Mouse (Mus musculus) thymus, adult 18-20 months (tissue): ENCODE data around the gene Msh4.

Experiments used
- DNase-seq, 2 experiments: peaks; one replicate each; pipeline ENCODE4 v3.0.0; 2022; ENCODE audit warnings: mixed read lengths in 2 of 2

The Msh4 gene

GRCm38 (mm10) chr3:153906136-153906871, at the start of gene Msh4:
Gene Msh4 (minus strand): TSS chr3:153906138.
- DNase-seq, result no peak

GRCm38 (mm10) chr3:153948176-153948575, 42.2 kb upstream of the Msh4 start:
- DNase-seq, result no peak

- DNase-seq, result no peak
Observed at GRCm38 (mm10) chr3:153947271-153947670, 41.3 kb upstream of the Msh4 start.

GRCm38 (mm10) chr3:153944335-153944990, 38.5 kb upstream of the Msh4 start, which contains the start of gene Acadm:
Gene Acadm (minus strand): TSS chr3:153944632.
- peak; percentile 96 to 98 for DNase-seq

- no peak for DNase-seq
Observed at GRCm38 (mm10) chr3:153943901-153944334, 38.0 kb upstream of the Msh4 start.

GRCm38 (mm10) chr3:153943003-153943640, 37.2 kb upstream of the Msh4 start:
- DNase-seq, result no peak

GRCm38 (mm10) chr3:153941613-153942012, 35.7 kb upstream of the Msh4 start:
- no peak for DNase-seq

- DNase-seq, result no peak
Observed at GRCm38 (mm10) chr3:153940486-153940885, 34.5 kb upstream of the Msh4 start.

- DNase-seq, result no peak
Observed at GRCm38 (mm10) chr3:153940021-153940420, 34.1 kb upstream of the Msh4 start.

- no peak for DNase-seq
Observed at GRCm38 (mm10) chr3:153937116-153937810, 31.3 kb upstream of the Msh4 start.

GRCm38 (mm10) chr3:153935878-153936277, 29.9 kb upstream of the Msh4 start:
- no peak for DNase-seq

- DNase-seq, result no peak
Observed at GRCm38 (mm10) chr3:153932461-153932860, 26.5 kb upstream of the Msh4 start.

GRCm38 (mm10) chr3:153929526-153929925, 23.6 kb upstream of the Msh4 start:
- DNase-seq, result no peak

- no peak for DNase-seq
Observed at GRCm38 (mm10) chr3:153926333-153926732, 20.4 kb upstream of the Msh4 start.

- no peak for DNase-seq
Observed at GRCm38 (mm10) chr3:153921147-153921910, 15.4 kb upstream of the Msh4 start.

- DNase-seq, result no peak
Observed at GRCm38 (mm10) chr3:153917200-153917599, 11.3 kb upstream of the Msh4 start.

GRCm38 (mm10) chr3:153913510-153914243, 7.7 kb upstream of the Msh4 start:
- no peak for DNase-seq

GRCm38 (mm10) chr3:153912546-153913509, 6.9 kb upstream of the Msh4 start, which contains the start of gene Rabggtb:
Gene Rabggtb (minus strand): TSS chr3:153913009.
- DNase-seq, result peak; percentile 88 to 89

GRCm38 (mm10) chr3:153911882-153912440, 6.0 kb upstream of the Msh4 start:
- DNase-seq, result no peak
